Mouse (Mus musculus) hindbrain, embryonic 10.5 days (tissue): ENCODE measurements around the gene Irf7. TPM values are rescaled to one million over a fixed set of nuclear protein-coding genes. Genes with fewer than 3 reads are reported as not detected.

ENCODE experiments used
- DNase-seq: peaks from one replicate; pipeline ENCODE4 v3.0.0-alpha.2; 2017; ENCODE audit warnings: low spot score
- H3K27ac ChIP-seq: fragments of 300-500 bp; sonication (generic); 2 replicates; pipeline ENCODE4 v1.5.1; 2016; ENCODE audit warnings: mild to moderate bottlenecking, moderate library complexity
- H3K27me3 ChIP-seq: fragments of 300-500 bp; sonication (generic); 2 replicates; pipeline ENCODE4 v1.6.1; 2016; ENCODE audit warnings: mild to moderate bottlenecking; ENCODE audit not compliant: poor library complexity, insufficient read depth, severe bottlenecking
- H3K36me3 ChIP-seq: fragments of 300-500 bp; sonication (generic); 2 replicates; pipeline ENCODE4 v1.6.1; 2016; ENCODE audit warnings: mild to moderate bottlenecking, moderate library complexity
- H3K4me1 ChIP-seq: fragments of 300-500 bp; sonication (generic); replicated peaks from 2 replicates; pipeline ENCODE4 v1.6.1; 2016; ENCODE audit warnings: mild to moderate bottlenecking
- H3K4me3 ChIP-seq: fragments of 300-500 bp; sonication (generic); 2 replicates; pipeline ENCODE4 v1.5.1; 2016; ENCODE audit warnings: mild to moderate bottlenecking, moderate library complexity
- H3K9me3 ChIP-seq: fragments of 300-500 bp; sonication (generic); 2 replicates; pipeline ENCODE4 v1.6.1; 2016; ENCODE audit warnings: mild to moderate bottlenecking, moderate library complexity
- WGBS: fragments of 180-500 bp; shearing (Covaris S2); methylation state at CpG from one replicate; pipeline ENCODE4 v1.1.7; 2016; 5-methylcytosine and 5-hydroxymethylcytosine counted together
- polyA plus RNA-seq: library from polyadenylated mRNA; unstranded; fragments of >200 nt; fragmentation: Nextera tagmentation; extraction: Ambion mirVana; gene quantifications from 2 replicates; pipeline ENCODE4 v1.2.1, GENCODE M21; 2016

Irf7 gene
- polyA plus RNA-seq, 1 experiment from 2014 or later: 1.2 TPM

DNA sequence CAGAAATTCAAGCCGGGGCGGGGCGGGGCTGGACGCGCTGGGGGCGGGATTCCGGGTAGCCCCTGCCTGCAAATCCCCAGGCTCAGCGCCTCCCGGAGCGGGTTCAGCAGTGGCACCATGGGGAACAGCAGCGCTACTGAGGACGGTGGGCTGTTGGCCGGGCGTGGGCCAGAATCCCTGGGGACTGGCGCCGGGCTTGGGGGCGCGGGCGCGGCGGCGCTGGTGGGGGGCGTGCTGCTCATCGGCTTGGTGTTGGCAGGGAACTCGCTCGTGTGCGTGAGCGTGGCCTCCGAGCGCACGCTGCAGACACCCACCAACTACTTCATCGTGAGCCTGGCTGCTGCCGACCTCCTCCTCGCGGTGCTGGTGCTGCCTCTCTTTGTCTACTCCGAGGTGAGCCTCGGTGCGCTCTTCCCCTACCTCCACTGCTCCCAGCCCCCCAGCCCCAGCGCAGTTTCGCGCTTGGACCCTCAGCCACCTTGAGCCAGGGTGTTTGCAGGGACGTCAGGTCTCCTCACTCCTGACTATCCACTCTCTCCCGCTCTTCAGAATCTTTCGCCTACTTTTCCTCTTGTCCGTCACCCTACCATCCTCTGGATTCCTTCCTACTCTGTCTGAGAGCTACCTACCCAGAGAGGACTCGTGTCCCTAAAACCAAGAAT is 25.8 kb upstream of the Irf7 start, which contains the start of gene Drd4:
Gene Drd4 (plus strand): TSS at position 86 of the 662 bp plus-strand sequence.
- peaks cover 88% of the 10 kb centered on the region for H3K27me3 ChIP-seq
- peak within 1 kb of the TSS; percentile 83 for H3K27ac ChIP-seq
- H3K9me3 ChIP-seq: no peaks in the 10 kb centered on the region
- H3K4me1 ChIP-seq: peaks cover 40% of the 10 kb centered on the region
- peaks cover 8% of the 10 kb centered on the region for H3K36me3 ChIP-seq
- peak within 1 kb of the TSS; percentile 58 for H3K4me3 ChIP-seq
- peak; percentile 53 for DNase-seq
- WGBS: 2% methylated on average over 46 of the region's 46 CpGs

GRCm38 (mm10) chr7:141288042-141288441 is 21.8 kb upstream of the Irf7 start:
- Histone ChIP-seq H3K4me1 (peaks cover 17% of the 10 kb centered on the region), H3K36me3 (no peaks in the 10 kb centered on the region), H3K9me3 (no peaks in the 10 kb centered on the region), H3K27ac (no peak overlapping the region), H3K4me3 (no peak overlapping the region), H3K27me3 (peaks cover 48% of the 10 kb centered on the region)
- WGBS: 90% methylated on average over 3 of the region's 3 CpGs
- no peak for DNase-seq

GRCm38 (mm10) chr7:141282756-141283155 is 16.5 kb upstream of the Irf7 start:
- H3K36me3 ChIP-seq: no peaks in the 10 kb centered on the region

GRCm38 (mm10) chr7:141281442-141281841 is 15.2 kb upstream of the Irf7 start:
- H3K4me3 ChIP-seq: no peak overlapping the region
- no peaks in the 10 kb centered on the region for H3K9me3 ChIP-seq
- H3K4me1 ChIP-seq: peaks cover 41% of the 10 kb centered on the region
- WGBS: 70% methylated on average over 6 of the region's 6 CpGs
- H3K36me3 ChIP-seq: no peaks in the 10 kb centered on the region
- no peak for DNase-seq
- peaks cover 47% of the 10 kb centered on the region for H3K27me3 ChIP-seq
- H3K27ac ChIP-seq: no peak overlapping the region

More at GRCm38 (mm10) chr7:141282756-141283155, 16.5 kb upstream of the Irf7 start:
- Histone ChIP-seq H3K4me1 (peaks cover 30% of the 10 kb centered on the region), H3K4me3 (no peak overlapping the region), H3K27me3 (peaks cover 37% of the 10 kb centered on the region), H3K27ac (no peak overlapping the region), H3K9me3 (no peaks in the 10 kb centered on the region)
- no peak for DNase-seq
- WGBS: 89% methylated on average over 4 of the region's 4 CpGs

- H3K9me3 ChIP-seq: no peaks in the 10 kb centered on the region
- H3K4me1 ChIP-seq: peaks cover 43% of the 10 kb centered on the region
- 2% methylated on average over 46 of the region's 46 CpGs for WGBS
- H3K36me3 ChIP-seq: no peaks in the 10 kb centered on the region
- H3K27ac ChIP-seq: peak within 1 kb of the TSS; percentile 77
- H3K27me3 ChIP-seq: peaks cover 47% of the 10 kb centered on the region
- DNase-seq: peak; percentile 66
- H3K4me3 ChIP-seq: peak within 1 kb of the TSS; percentile 57
Measured at GRCm38 (mm10) chr7:141278766-141279590, 12.7 kb upstream of the Irf7 start, which contains the start of gene Sct. TSS of gene Sct (minus strand) at chr7:141279133.

DNA sequence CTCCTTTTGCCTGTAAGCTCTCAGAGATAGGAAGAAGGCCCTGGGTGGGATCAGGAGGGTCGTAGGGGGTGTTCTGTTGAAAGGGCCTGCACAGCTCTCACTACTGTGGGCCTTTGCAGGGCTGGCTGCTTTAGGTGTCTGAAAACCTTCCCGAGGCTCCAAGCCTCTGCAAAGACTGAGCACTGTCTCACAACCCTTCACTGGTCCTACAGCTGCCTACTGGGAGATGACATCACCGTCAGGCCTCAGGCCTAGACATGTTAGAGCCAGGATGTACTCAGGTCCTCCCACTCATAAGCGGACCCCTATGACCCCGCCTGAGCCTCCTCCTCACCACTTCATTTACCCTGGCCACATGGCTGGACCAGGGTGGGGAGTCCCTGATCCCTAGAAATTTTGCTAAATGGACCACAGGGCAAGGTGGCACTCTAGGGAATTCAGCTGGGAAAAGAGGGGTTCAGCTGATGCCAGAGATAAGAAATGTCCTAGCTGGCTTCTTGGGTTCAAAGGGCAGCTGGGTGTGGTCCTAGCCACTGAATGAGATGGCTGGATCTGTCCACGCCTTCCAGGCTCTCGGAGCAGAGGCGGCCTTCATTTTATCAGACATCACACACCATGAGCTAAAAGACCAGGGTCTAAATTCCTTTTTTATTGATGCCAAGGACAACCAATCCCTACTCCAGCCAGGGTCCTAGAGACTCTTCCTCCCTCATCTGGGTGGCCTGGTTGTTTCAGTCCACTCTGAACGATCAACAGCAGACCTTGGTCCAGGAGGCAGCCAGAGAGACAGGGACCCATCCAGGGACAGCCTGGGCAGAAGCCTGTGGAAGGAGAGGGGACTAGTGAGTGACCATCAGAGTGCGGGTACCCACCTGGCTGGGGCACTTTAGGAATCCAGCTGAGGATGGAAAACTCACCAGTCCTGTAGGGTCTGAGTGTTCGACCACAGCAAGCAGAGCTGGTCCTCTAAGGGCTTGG is 11.7 kb upstream of the Irf7 start:
- 77% methylated on average over 11 of the region's 11 CpGs for WGBS
- Histone ChIP-seq H3K27ac (peak overlapping the region; percentile 77; the same call in 1 of the 2 replicates), H3K36me3 (no peaks in the 10 kb centered on the region), H3K4me1 (peaks cover 43% of the 10 kb centered on the region), H3K4me3 (peak overlapping the region; percentile 57), H3K9me3 (no peaks in the 10 kb centered on the region), H3K27me3 (peaks cover 47% of the 10 kb centered on the region)
- no peak for DNase-seq

DNA sequence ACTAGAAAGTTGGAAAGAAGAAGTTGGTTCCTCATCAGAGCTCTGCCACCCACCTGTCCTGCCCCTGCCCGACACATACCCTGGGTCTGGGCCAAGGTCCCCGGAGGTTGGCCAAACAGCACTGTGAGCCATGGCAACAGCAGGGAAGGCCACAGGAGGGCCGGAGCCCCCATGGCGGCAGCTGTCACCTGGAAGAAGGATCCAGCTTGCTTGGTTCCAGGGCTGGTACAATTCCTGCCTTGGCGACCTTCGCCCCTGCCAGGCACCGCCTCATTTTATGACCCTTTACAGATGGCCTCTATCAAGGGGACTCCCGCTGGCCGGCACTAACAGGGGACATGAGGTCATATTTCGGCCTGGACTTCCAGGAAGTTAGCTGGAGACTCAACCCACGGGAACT is 10.3 kb upstream of the Irf7 start, which contains the start of gene Cdhr5:
Gene Cdhr5 (minus strand): TSS at position 241 of the 400 bp plus-strand sequence.
- 75% methylated on average over 11 of the region's 11 CpGs for WGBS
- no peak within 1 kb of the TSS for H3K4me3 ChIP-seq
- 0 out of 2 replicates have a peak within 1 kb of the TSS, but pooled peaks have one; percentile 14 for H3K27ac ChIP-seq
- peaks cover 42% of the 10 kb centered on the region for H3K27me3 ChIP-seq
- H3K36me3 ChIP-seq: no peaks in the 10 kb centered on the region
- no peaks in the 10 kb centered on the region for H3K9me3 ChIP-seq
- no peak for DNase-seq
- peaks cover 41% of the 10 kb centered on the region for H3K4me1 ChIP-seq

- DNase-seq: no peak
- 82% methylated on average over 9 of the region's 9 CpGs for WGBS
- peaks cover 30% of the 10 kb centered on the region for H3K27me3 ChIP-seq
- H3K4me1 ChIP-seq: peaks cover 34% of the 10 kb centered on the region
- H3K36me3 ChIP-seq: no peaks in the 10 kb centered on the region
- no peak overlapping the region for H3K27ac ChIP-seq
- H3K9me3 ChIP-seq: no peaks in the 10 kb centered on the region
- no peak overlapping the region for H3K4me3 ChIP-seq
Measured at GRCm38 (mm10) chr7:141275356-141275755, 9.1 kb upstream of the Irf7 start.

- no peaks in the 10 kb centered on the region for H3K9me3 ChIP-seq
- no peak overlapping the region for H3K27ac ChIP-seq
- no peaks in the 10 kb centered on the region for H3K36me3 ChIP-seq
- no peak for DNase-seq
- 78% methylated on average over 3 of the region's 3 CpGs for WGBS
- no peaks in the 10 kb centered on the region; the same call in 1 of the 2 replicates for H3K27me3 ChIP-seq
- H3K4me3 ChIP-seq: no peak overlapping the region
- peaks cover 12% of the 10 kb centered on the region for H3K4me1 ChIP-seq
Measured at GRCm38 (mm10) chr7:141270631-141271030, 4.3 kb upstream of the Irf7 start.

- Histone ChIP-seq H3K36me3 (peaks cover 7% of the 10 kb centered on the region), H3K27ac (no peak overlapping the region), H3K4me3 (no peak overlapping the region), H3K27me3 (no peaks in the 10 kb centered on the region; the same call in 1 of the 2 replicates), H3K4me1 (peaks cover 20% of the 10 kb centered on the region), H3K9me3 (no peaks in the 10 kb centered on the region)
- WGBS: 84% methylated on average over 14 of the region's 14 CpGs
- no peak for DNase-seq
Measured at GRCm38 (mm10) chr7:141269273-141269545, 2.9 kb upstream of the Irf7 start.

- no peaks in the 10 kb centered on the region for H3K9me3 ChIP-seq
- no peak overlapping the region for H3K27ac ChIP-seq
- H3K36me3 ChIP-seq: peaks cover 12% of the 10 kb centered on the region
- H3K27me3 ChIP-seq: no peaks in the 10 kb centered on the region
- DNase-seq: no peak
- WGBS: 82% methylated on average over 24 of the region's 24 CpGs
- peaks cover 20% of the 10 kb centered on the region for H3K4me1 ChIP-seq
- H3K4me3 ChIP-seq: no peak overlapping the region
Measured at GRCm38 (mm10) chr7:141268466-141269272, 2.4 kb upstream of the Irf7 start.

GRCm38 (mm10) chr7:141265411-141265738 is 906 bp downstream of the Irf7 start:
- Histone ChIP-seq H3K27ac (no peak overlapping the region), H3K27me3 (no peaks in the 10 kb centered on the region), H3K4me3 (peak overlapping the region; percentile 16; the same call in 1 of the 2 replicates), H3K36me3 (peaks cover 45% of the 10 kb centered on the region), H3K9me3 (no peaks in the 10 kb centered on the region), H3K4me1 (peaks cover 18% of the 10 kb centered on the region)
- peak; percentile 12 for DNase-seq
- WGBS: 40% methylated on average over 11 of the region's 11 CpGs
